Mouse (Mus musculus): ENCODE measurements at regions not wholly inside any gene's neighbourhood (a gene's known extent, or its start where the extent isn't known, plus 50 kb on each side); places are given as distances from the start of the nearest gene placed in this dataset.

DNA sequence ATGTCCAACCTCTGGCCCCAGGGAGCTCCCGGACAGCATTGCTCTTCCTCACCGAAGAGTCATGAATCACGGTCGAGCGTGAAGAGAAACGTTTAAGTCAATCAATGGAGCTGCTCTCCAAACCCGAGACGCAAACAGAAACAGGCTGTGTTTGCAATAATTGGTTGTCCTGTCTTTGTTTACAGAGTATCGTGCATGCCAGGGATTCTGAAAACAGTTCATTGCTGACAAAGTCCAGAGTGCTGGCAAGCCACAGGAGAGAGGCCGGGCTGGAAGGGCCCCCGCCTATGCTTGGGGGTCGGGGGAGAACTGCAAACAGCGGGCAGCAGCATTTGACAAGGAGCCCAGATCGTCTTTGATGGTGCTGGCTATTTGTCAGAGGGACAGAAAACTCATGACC, 292.4 kb upstream of the Rpl38 start:
- Histone ChIP-seq H3K4me3 (ENCODE audit: insufficient read depth, low read depth, low read length) (no peak overlapping the region), H3K36me3 (ENCODE audit: control insufficient read depth, insufficient read depth, low read length) (no peaks in the 10 kb centered on the region), H3K27me3 (replicated peaks; ENCODE audit: control insufficient read depth, insufficient read depth, low read length) (no peaks in the 10 kb centered on the region), H3K27ac (ENCODE audit: insufficient read depth, low read depth, low read length) (no peak overlapping the region), H3K4me1 (ENCODE audit: control insufficient read depth, insufficient read depth, low read length) (no peaks in the 10 kb centered on the region)
- WGBS, result 41% methylated on average over 14 of the region's 14 CpGs
- TF ChIP-seq POLR2A (IDR thresholded peaks at IDR 0.05; ENCODE audit: low read depth, low read length) (no peak), CTCF (conservative IDR thresholded peaks at IDR 0.05; ENCODE audit: insufficient read depth, insufficient read length, low read depth, low read length) (no peak)
- DNase-seq, result peak; percentile 1

DNA sequence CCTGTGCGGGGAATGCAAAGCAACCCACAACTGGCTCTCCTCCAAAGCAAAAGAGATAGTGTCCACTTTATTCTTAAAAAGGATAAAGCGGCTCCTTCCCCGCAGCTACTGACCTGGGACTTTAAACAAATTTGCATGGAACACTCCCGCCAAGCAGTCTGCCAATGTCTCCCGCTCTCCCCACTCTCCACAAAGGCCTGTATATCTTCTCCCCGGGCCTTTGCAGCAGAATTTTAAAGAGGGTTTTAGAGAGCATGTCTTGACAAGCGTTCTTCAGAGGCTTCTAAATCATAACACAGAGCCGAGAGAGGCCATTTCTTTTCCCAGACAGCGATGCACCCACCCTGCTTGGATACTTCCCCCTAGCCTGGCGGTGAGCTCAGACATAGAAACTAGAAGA, 297.6 kb upstream of the Rpl38 start:
- TF ChIP-seq POLR2A (IDR thresholded peaks at IDR 0.05; ENCODE audit: low read depth, low read length) (no peak), CTCF (conservative IDR thresholded peaks at IDR 0.05; ENCODE audit: insufficient read depth, insufficient read length, low read depth, low read length) (no peak)
- 53% methylated on average over 10 of the region's 10 CpGs for WGBS
- H3K36me3 ChIP-seq (ENCODE audit: control insufficient read depth, insufficient read depth, low read length), result no peaks in the 10 kb centered on the region
- no peaks in the 10 kb centered on the region for H3K4me1 ChIP-seq (ENCODE audit: control insufficient read depth, insufficient read depth, low read length)
- H3K4me3 ChIP-seq (ENCODE audit: insufficient read depth, low read depth, low read length), result no peak overlapping the region
- no peak for DNase-seq
- H3K27ac ChIP-seq (ENCODE audit: insufficient read depth, low read depth, low read length), result no peak overlapping the region
- H3K27me3 ChIP-seq (replicated peaks; ENCODE audit: control insufficient read depth, insufficient read depth, low read length), result no peaks in the 10 kb centered on the region

DNA sequence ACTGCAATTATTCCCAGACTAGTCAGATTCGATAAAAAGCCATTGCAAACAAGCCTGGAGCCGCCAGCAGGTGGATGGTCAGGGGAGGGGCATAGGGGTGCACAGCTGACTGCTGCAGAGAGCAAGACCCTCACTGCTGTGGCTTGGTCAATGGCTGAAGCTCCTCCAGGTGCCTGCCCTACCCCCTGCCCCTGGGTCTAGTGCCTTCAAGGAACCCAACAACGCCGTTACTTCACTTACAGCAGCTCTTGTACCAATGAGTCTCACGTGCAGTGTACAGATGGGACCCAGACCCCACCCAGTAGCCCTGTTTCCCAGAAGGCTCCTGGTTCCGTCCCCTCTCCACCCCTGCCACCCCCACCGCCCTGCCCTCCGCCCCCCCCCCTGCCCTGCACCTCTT, 300.5 kb upstream of the Rpl38 start:
- no peak overlapping the region for H3K4me3 ChIP-seq (ENCODE audit: insufficient read depth, low read depth, low read length)
- no peaks in the 10 kb centered on the region for H3K4me1 ChIP-seq (ENCODE audit: control insufficient read depth, insufficient read depth, low read length)
- TF ChIP-seq CTCF (conservative IDR thresholded peaks at IDR 0.05; ENCODE audit: insufficient read depth, insufficient read length, low read depth, low read length) (no peak), POLR2A (IDR thresholded peaks at IDR 0.05; ENCODE audit: low read depth, low read length) (no peak)
- H3K27me3 ChIP-seq (replicated peaks; ENCODE audit: control insufficient read depth, insufficient read depth, low read length), result no peaks in the 10 kb centered on the region
- 89% methylated on average over 7 of the region's 8 CpGs for WGBS
- no peaks in the 10 kb centered on the region for H3K36me3 ChIP-seq (ENCODE audit: control insufficient read depth, insufficient read depth, low read length)
- no peak overlapping the region for H3K27ac ChIP-seq (ENCODE audit: insufficient read depth, low read depth, low read length)
- DNase-seq, result no peak

DNA sequence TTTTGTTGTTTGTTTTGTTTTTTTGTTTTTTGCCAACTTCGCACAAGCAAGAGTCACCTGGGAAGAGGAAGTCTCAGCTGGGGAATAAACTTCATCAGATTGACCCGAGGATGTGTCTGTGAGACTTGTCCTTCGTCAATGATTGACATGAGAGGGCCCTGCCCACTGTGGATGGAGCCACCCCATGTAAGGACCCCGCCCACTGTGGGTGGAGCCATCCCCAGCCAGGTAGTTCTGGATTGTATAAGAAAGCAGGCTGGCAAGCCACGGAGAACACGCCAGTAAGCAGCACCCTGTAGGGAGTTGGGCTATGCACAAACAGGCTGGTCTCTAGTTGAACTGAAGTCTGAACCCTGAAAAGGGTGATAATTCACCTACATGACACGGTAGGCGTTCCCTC, 294.1 kb upstream of the Sdk2 start:
- 65% methylated on average over 8 of the region's 8 CpGs for WGBS
- TF ChIP-seq POLR2A (IDR thresholded peaks at IDR 0.05; ENCODE audit: low read depth, low read length), result no peak
- no peak for TF ChIP-seq CTCF (conservative IDR thresholded peaks at IDR 0.05; ENCODE audit: insufficient read depth, insufficient read length, low read depth, low read length)

DNA sequence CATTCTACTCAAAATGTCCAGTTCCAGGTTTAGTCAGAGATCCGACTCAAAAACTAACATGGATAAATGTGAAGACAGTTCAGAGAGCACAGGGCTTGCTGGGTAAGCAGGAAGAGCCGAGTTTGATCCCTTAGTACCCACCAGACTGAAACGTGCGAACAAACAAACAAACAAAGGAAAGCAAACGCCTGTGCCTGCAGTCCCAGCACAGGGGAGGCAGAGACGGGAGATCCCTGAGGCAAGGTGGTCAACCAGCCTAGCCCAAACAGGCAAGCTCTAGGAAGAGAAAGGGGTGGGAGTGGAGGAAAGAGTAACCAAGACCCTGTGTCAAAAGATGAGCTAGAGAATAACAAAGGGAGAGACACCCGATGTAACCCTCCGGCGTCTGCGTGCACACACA, 293.5 kb upstream of the Sdk2 start:
- whole genome bisulfite sequencing, result 81% methylated on average over 10 of the region's 10 CpGs
- no peak for DNase-seq
- Histone ChIP-seq H3K27me3 (replicated peaks; ENCODE audit: control insufficient read depth, insufficient read depth, low read length) (no peaks in the 10 kb centered on the region; the same call in 1 of the 2 replicates), H3K27ac (ENCODE audit: insufficient read depth, low read depth, low read length) (no peak overlapping the region), H3K4me1 (ENCODE audit: control insufficient read depth, insufficient read depth, low read length) (no peaks in the 10 kb centered on the region), H3K4me3 (ENCODE audit: insufficient read depth, low read depth, low read length) (no peak overlapping the region), H3K36me3 (ENCODE audit: control insufficient read depth, insufficient read depth, low read length) (no peaks in the 10 kb centered on the region)
- no peak for TF ChIP-seq CTCF (conservative IDR thresholded peaks at IDR 0.05; ENCODE audit: insufficient read depth, insufficient read length, low read depth, low read length)
- TF ChIP-seq POLR2A (IDR thresholded peaks at IDR 0.05; ENCODE audit: low read depth, low read length), result no peak

More for the DNA sequence above, 294.1 kb upstream of the Sdk2 start:
- Histone ChIP-seq H3K27ac (ENCODE audit: insufficient read depth, low read depth, low read length) (no peak overlapping the region), H3K36me3 (ENCODE audit: control insufficient read depth, insufficient read depth, low read length) (no peaks in the 10 kb centered on the region), H3K4me3 (ENCODE audit: insufficient read depth, low read depth, low read length) (no peak overlapping the region), H3K27me3 (replicated peaks; ENCODE audit: control insufficient read depth, insufficient read depth, low read length) (no peaks in the 10 kb centered on the region; the same call in 1 of the 2 replicates), H3K4me1 (ENCODE audit: control insufficient read depth, insufficient read depth, low read length) (no peaks in the 10 kb centered on the region)
- DNase-seq, result peak; percentile 25

DNA sequence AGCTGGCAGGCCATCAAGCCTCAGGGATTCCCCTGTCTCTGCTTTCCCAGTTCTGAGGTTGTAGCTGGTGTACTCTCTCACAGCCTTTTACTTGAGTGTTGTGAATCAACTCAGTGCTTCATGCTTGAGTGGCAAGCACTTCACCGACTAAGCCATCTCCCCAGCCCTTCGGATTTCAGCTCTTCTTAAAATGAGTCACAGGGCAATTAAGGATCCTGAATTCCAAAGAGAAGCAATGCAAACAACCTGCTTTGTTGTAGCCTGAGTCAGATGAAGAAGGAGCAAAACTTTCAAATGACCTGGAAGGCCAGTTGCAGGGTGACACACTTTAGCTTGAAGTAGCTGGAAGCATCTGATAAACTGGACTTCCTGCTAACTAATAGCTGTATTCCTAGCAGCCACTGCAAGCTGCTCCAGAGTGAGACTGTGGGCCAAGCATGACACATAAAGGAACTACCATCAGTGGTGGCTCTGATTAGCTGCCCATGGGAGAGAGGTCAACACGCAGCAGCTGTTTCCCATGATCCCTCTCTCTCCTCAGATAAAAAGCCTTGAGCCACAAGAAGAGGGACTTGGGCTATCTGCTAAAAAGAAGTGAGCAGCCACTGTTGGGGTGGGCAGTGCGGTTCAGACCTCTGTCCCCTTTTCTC, 285.4 kb upstream of the Sdk2 start:
- Histone ChIP-seq H3K27ac (ENCODE audit: insufficient read depth, low read depth, low read length) (no peak overlapping the region), H3K4me3 (ENCODE audit: insufficient read depth, low read depth, low read length) (no peak overlapping the region), H3K4me1 (ENCODE audit: control insufficient read depth, insufficient read depth, low read length) (no peaks in the 10 kb centered on the region), H3K36me3 (ENCODE audit: control insufficient read depth, insufficient read depth, low read length) (no peaks in the 10 kb centered on the region), H3K27me3 (replicated peaks; ENCODE audit: control insufficient read depth, insufficient read depth, low read length) (no peaks in the 10 kb centered on the region)
- TF ChIP-seq CTCF (conservative IDR thresholded peaks at IDR 0.05; ENCODE audit: insufficient read depth, insufficient read length, low read depth, low read length), result no peak
- TF ChIP-seq POLR2A (IDR thresholded peaks at IDR 0.05; ENCODE audit: low read depth, low read length), result no peak
- no peak for DNase-seq
- 46% methylated on average over 4 of the region's 4 CpGs for WGBS

DNA sequence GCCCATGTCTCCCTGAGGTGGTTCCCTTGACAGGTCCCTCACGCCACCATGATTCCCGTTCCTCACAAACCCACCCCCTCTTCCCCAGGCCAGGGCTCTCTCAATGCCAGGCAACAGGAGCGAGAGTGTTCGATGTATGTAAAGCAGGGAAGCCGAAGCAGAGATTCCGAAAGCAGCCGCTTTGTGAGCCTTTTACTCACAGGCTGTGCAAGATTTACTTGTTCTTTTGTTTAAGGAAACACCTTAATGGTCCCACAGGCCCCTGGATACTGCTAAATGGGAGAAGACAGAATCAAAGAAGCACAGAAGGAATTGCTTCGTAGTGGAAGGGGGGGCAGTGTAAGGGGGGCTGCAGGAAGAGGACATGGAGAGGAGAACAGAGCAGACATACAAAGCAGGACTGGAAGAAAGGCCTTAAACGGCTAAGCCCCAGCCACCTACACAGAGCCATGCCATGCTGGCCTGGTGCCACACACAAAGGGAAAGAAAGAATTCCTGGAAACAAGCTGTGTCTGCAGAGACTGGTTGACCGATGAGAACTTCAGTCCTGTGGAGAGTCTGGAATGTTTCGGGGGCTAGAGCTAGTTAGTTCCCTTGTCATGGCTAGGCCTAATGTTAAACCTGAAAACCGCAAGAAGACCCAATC, 270.1 kb upstream of the Sdk2 start:
- peak; percentile 21 for DNase-seq
- Histone ChIP-seq H3K36me3 (ENCODE audit: control insufficient read depth, insufficient read depth, low read length) (no peaks in the 10 kb centered on the region), H3K4me1 (ENCODE audit: control insufficient read depth, insufficient read depth, low read length) (no peaks in the 10 kb centered on the region), H3K27me3 (replicated peaks; ENCODE audit: control insufficient read depth, insufficient read depth, low read length) (no peaks in the 10 kb centered on the region), H3K4me3 (ENCODE audit: insufficient read depth, low read depth, low read length) (no peak overlapping the region), H3K27ac (ENCODE audit: insufficient read depth, low read depth, low read length) (no peak overlapping the region)
- WGBS, result 78% methylated on average over 12 of the region's 12 CpGs
- no peak for TF ChIP-seq POLR2A (IDR thresholded peaks at IDR 0.05; ENCODE audit: low read depth, low read length)
- TF ChIP-seq CTCF (conservative IDR thresholded peaks at IDR 0.05; ENCODE audit: insufficient read depth, insufficient read length, low read depth, low read length), result no peak

Measured in kidney, adult 2 months (tissue).